Mouse (Mus musculus) small intestine, adult 2 months (tissue): Measurements from ENCODE around the gene Shisa9.

Experiments used
- CTCF ChIP-seq: fragments of 200-500 bp; IDR thresholded peaks from 2 replicates; pipeline ENCODE4 v1.5.1; 2012; ENCODE audit warnings: low read depth, mild to moderate bottlenecking, control low read depth, inconsistent platforms, low read length, moderate library complexity, mixed read lengths; ENCODE audit not compliant: insufficient replicate concordance, insufficient read length; ENCODE audit errors: extremely low read depth
- POLR2A ChIP-seq: fragments of 200-500 bp; IDR thresholded peaks from 2 replicates; pipeline ENCODE4 v1.6.1; 2012; ENCODE audit warnings: low read depth, mild to moderate bottlenecking, control low read depth, inconsistent platforms, low read length, moderate library complexity

DNA sequence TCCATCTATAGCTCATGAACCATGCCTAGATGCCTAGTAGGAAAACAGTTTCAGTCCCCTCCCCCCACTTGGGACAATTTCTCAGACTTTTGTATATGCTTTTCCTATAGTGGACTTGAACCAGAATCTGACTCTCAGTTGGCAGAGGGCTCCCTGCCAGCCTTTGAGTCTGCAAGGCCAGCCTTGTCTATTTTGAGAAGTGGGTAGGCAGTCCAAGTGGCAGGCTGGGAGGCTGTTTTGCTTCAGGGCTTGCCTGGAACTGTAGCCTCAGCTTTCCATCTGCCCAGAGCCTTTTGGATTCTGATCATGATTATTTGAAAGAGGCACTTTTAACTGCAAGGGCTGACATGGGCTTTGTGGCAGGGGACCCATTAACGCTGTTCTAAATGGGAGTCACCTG is 23.2 kb upstream of the Shisa9 start:
- TF ChIP-seq POLR2A (no peak), CTCF (no peak)
